Mouse (Mus musculus) CH12.LX (cell line): Measurements from ENCODE around the gene Ubxn10. TPM values are rescaled to one million over a fixed set of nuclear protein-coding genes. Genes with fewer than 3 reads are reported as not detected.

ENCODE experiments used
- DNase-seq: peaks from one replicate; pipeline ENCODE4 v3.0.0-alpha.2; 2013; ENCODE audit errors: extremely low read depth
- H3K27ac ChIP-seq: 2 replicates; pipeline ENCODE4 v1.5.1; 2012; ENCODE audit warnings: low read depth, mild to moderate bottlenecking, control low read depth, moderate library complexity; ENCODE audit not compliant: insufficient read depth
- H3K27me3 ChIP-seq: replicated peaks from 2 replicates; pipeline ENCODE3; 2012; ENCODE audit warnings: inconsistent platforms
- H3K36me3 ChIP-seq, 2 experiments: replicated peaks in 1 of 2; 2 replicates each; pipeline versions ENCODE3 to v1.6.1; 2012; ENCODE audit warnings: inconsistent platforms in 1 of 2, low read length in 1 of 2, mild to moderate bottlenecking in 1 of 2, mixed read lengths in 1 of 2, moderate library complexity in 1 of 2; ENCODE audit not compliant: control insufficient read depth in 1 of 2, insufficient read depth in 1 of 2
- H3K4me1 ChIP-seq, 2 experiments: 2 replicates each; pipeline ENCODE4 v1.6.1; 2012; ENCODE audit warnings: inconsistent platforms in 1 of 2, moderate library complexity in 1 of 2; ENCODE audit not compliant: insufficient read depth in 2 of 2, control insufficient read depth in 1 of 2
- H3K4me2 ChIP-seq: 2 replicates; pipeline ENCODE4 v1.6.1; 2012; ENCODE audit warnings: low read depth, mild to moderate bottlenecking, control low read depth; ENCODE audit not compliant: poor library complexity, insufficient read depth, severe bottlenecking
- H3K4me3 ChIP-seq, 3 experiments: fragments of 150-350 bp in 1 of 3; sonication (generic) in 1 of 3; replicated peaks in 1 of 3; 2 replicates each; pipeline versions ENCODE3 to v1.5.1; 2011 to 2012; ENCODE audit warnings: low read depth in 2 of 3, low read length in 2 of 3, mild to moderate bottlenecking in 2 of 3, moderate library complexity in 2 of 3, control low read depth in 1 of 3, improper control_type of control experiment in 1 of 3, inconsistent platforms in 1 of 3, mixed read lengths in 1 of 3; ENCODE audit not compliant: poor library complexity in 1 of 3
- H3K79me2 ChIP-seq: replicated peaks from 2 replicates; pipeline ENCODE4 v1.6.1; 2012; ENCODE audit warnings: mild to moderate bottlenecking, moderate library complexity; ENCODE audit not compliant: control insufficient read depth, poor library complexity, insufficient read depth, severe bottlenecking; ENCODE audit errors: extremely low read depth
- H3K9ac ChIP-seq: 2 replicates; pipeline ENCODE4 v1.6.1; 2012; ENCODE audit warnings: low read depth, mild to moderate bottlenecking, control low read depth, moderate library complexity; ENCODE audit not compliant: insufficient read depth
- H3K9me3 ChIP-seq: replicated peaks from 2 replicates; pipeline ENCODE3; 2012; ENCODE audit warnings: low read length, inconsistent platforms, mixed read lengths
- BHLHE40 ChIP-seq: IDR thresholded peaks from 2 replicates; pipeline ENCODE4 v1.6.1; 2011; ENCODE audit warnings: mild to moderate bottlenecking, low read depth, low read length, improper control_type of control experiment
- CHD2 ChIP-seq: IDR thresholded peaks from 2 replicates; pipeline ENCODE4 v1.6.1; 2011; ENCODE audit warnings: low read length, improper control_type of control experiment
- CTCF ChIP-seq, 2 experiments: IDR thresholded peaks in 1 of 2; conservative IDR thresholded peaks in 1 of 2; 2 replicates each; pipeline ENCODE4 v1.5.1; 2011 to 2012; ENCODE audit warnings: low read depth in 2 of 2, low read length in 2 of 2, improper control_type of control experiment in 1 of 2, inconsistent platforms in 1 of 2, mild to moderate bottlenecking in 1 of 2, moderate library complexity in 1 of 2
- E2F4 ChIP-seq: IDR thresholded peaks from 2 replicates; pipeline ENCODE4 v1.6.1; 2011; ENCODE audit warnings: low read depth, low read length, improper control_type of control experiment; ENCODE audit not compliant: insufficient replicate concordance
- EP300 ChIP-seq: IDR thresholded peaks from 2 replicates; pipeline ENCODE4 v1.6.1; 2011; ENCODE audit warnings: low read length, improper control_type of control experiment
- GABPA ChIP-seq: IDR thresholded peaks from 2 replicates; pipeline ENCODE4 v1.6.1; 2012; ENCODE audit warnings: low read depth, low read length, improper control_type of control experiment, inconsistent platforms; ENCODE audit not compliant: insufficient replicate concordance
- HCFC1 ChIP-seq: IDR thresholded peaks from 2 replicates; pipeline ENCODE4 v1.6.1; 2012; ENCODE audit warnings: low read depth, mild to moderate bottlenecking, inconsistent platforms, low read length, improper control_type of control experiment
- JUN ChIP-seq: IDR thresholded peaks from 2 replicates; pipeline ENCODE4 v1.6.1; 2011; ENCODE audit warnings: low read depth, mild to moderate bottlenecking, low read length, improper control_type of control experiment, moderate library complexity; ENCODE audit not compliant: insufficient read depth
- MAFK ChIP-seq: IDR thresholded peaks from 2 replicates; pipeline ENCODE4 v1.6.1; 2011; ENCODE audit warnings: low read length, improper control_type of control experiment; ENCODE audit not compliant: insufficient replicate concordance
- MAX ChIP-seq: IDR thresholded peaks from 2 replicates; pipeline ENCODE4 v1.6.1; 2011; ENCODE audit warnings: low read length, improper control_type of control experiment
- MAZ ChIP-seq: IDR thresholded peaks from 2 replicates; pipeline ENCODE4 v1.6.1; 2012; ENCODE audit warnings: low read depth, mild to moderate bottlenecking, inconsistent platforms, low read length, improper control_type of control experiment, moderate library complexity
- MEF2A ChIP-seq: IDR thresholded peaks from 2 replicates; pipeline ENCODE4 v1.6.1; 2014; ENCODE audit warnings: low read depth, mild to moderate bottlenecking, inconsistent platforms, low read length, improper control_type of control experiment, borderline replicate concordance
- MYC ChIP-seq: IDR thresholded peaks from 2 replicates; pipeline ENCODE4 v1.6.1; 2011; ENCODE audit warnings: low read depth, mild to moderate bottlenecking, improper control_type of control experiment, low read length
- NRF1 ChIP-seq: IDR thresholded peaks from 2 replicates; pipeline ENCODE4 v1.6.1; 2014; ENCODE audit warnings: low read depth, mild to moderate bottlenecking, inconsistent platforms, low read length, improper control_type of control experiment, moderate library complexity
- PAX5 ChIP-seq: IDR thresholded peaks from 2 replicates; pipeline ENCODE4 v1.6.1; 2012; ENCODE audit warnings: low read length, inconsistent platforms, mixed read lengths
- POLR2A ChIP-seq: IDR thresholded peaks from 2 replicates; pipeline ENCODE4 v1.6.1; 2011; ENCODE audit warnings: low read depth, mild to moderate bottlenecking, improper control_type of control experiment, low read length
- TCF12 ChIP-seq: IDR thresholded peaks from 2 replicates; pipeline ENCODE4 v1.6.1; 2014; ENCODE audit warnings: low read depth, mild to moderate bottlenecking, inconsistent platforms, low read length, improper control_type of control experiment
- ZC3H11A ChIP-seq: IDR thresholded peaks from 2 replicates; pipeline ENCODE4 v1.6.1; 2012; ENCODE audit warnings: low read depth, mild to moderate bottlenecking, inconsistent platforms, low read length, improper control_type of control experiment
- ZKSCAN1 ChIP-seq: IDR thresholded peaks from 2 replicates; pipeline ENCODE4 v1.6.1; 2012; ENCODE audit warnings: low read depth, inconsistent platforms, low read length, improper control_type of control experiment, borderline replicate concordance
- ZNF384 ChIP-seq: IDR thresholded peaks from 2 replicates; pipeline ENCODE4 v1.6.1; 2012; ENCODE audit warnings: low read depth, low read length, improper control_type of control experiment, inconsistent platforms
- dilution Hi-C: fragments of 300-500 bp; cut with MboI; formaldehyde crosslinking; loops from 2 replicates; pipeline ENCODE4 v1.14.3; 2020; ENCODE audit warnings: low sequenced_read_pairs; ENCODE audit not compliant: extremely low pct_unique_long_range_greater_than_20kb, extremely low pct_ligation_motif_present
- in situ Hi-C: fragments of 300-500 bp; cut with MboI; formaldehyde crosslinking; loops from 3 replicates; pipeline ENCODE4 v1.14.3; 2019; ENCODE audit warnings: low sequenced_read_pairs, low pct_ligation_motif_present, low pct_unique_long_range_greater_than_20kb, mixed read lengths
- polyA plus RNA-seq: library from polyadenylated mRNA; unstranded; fragments of >175 nt; gene quantifications from 2 replicates; pipeline ENCODE4 v1.2.1, GENCODE M21; 2012; ENCODE audit warnings: low read depth; ENCODE audit not compliant: insufficient read length
- total RNA-seq, 2 experiments: library from RNA; depleted of rRNA; stranded (reverse); fragments of 300-350 nt in 1 of 2; fragments of >200 nt in 1 of 2; gene quantifications; 2 replicates each; pipeline ENCODE4 v1.2.3; 2012 to 2014

The Ubxn10 gene
- not detected in 2 replicates for total RNA-seq (2012; rRNA removed)
- total RNA-seq (2014; rRNA removed) = not detected in 2 replicates
- not detected in 2 replicates for polyA plus RNA-seq

DNA sequence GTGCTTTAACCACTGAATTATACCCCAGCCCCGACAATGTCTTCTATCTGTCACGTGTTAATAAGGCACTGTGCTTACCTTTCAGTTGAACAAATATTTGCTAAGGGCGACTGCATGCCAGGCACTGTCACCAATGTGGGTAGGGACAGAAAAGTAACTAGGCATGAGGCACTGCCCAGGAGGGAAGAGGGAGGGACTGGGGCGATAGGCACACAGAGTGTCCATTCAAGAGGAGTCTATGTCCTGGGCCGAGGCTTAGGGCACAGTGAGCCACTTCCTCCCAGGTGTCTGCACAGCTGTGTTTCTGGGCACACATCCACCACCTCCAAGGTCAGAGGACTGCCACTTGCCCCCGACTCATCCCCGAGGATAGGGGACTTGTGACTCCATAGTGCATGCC lies at the start of gene Ubxn10:
Gene Ubxn10 (minus strand): TSS at position 137 of the 400 bp plus-strand sequence.
- H3K27ac ChIP-seq = no peak within 1 kb of the TSS
- in situ Hi-C loops (no loop called here), dilution Hi-C loops (no loop called here)
- TF ChIP-seq E2F4 = no peak
- no peak for TF ChIP-seq MEF2A
- no peak for TF ChIP-seq CHD2
- no peak for TF ChIP-seq CTCF (conservative IDR thresholded peaks at IDR 0.05 in 1 of 2, IDR thresholded peaks at IDR 0.05 in 1 of 2; ENCODE audit: low read depth in 2 of 2, low read length in 2 of 2)
- TF ChIP-seq PAX5 = no peak
- no peak for TF ChIP-seq ZNF384
- no peak for TF ChIP-seq TCF12
- TF ChIP-seq GABPA = no peak
- TF ChIP-seq JUN = no peak
- TF ChIP-seq MAFK = no peak
- no peak for TF ChIP-seq MAX
- TF ChIP-seq BHLHE40 = no peak
- TF ChIP-seq NRF1 = no peak
- no peak for TF ChIP-seq POLR2A
- no peak for TF ChIP-seq MAZ
- no peak for TF ChIP-seq HCFC1
- TF ChIP-seq ZKSCAN1 = no peak
- TF ChIP-seq EP300 = no peak
- TF ChIP-seq ZC3H11A = no peak
- no peak within 1 kb of the TSS for H3K4me3 ChIP-seq
- peaks cover 96% of the 10 kb centered on the region for H3K27me3 ChIP-seq
- peaks cover 14% of the 10 kb centered on the region for H3K9me3 ChIP-seq
- H3K4me1 ChIP-seq = no peaks in the 10 kb centered on the region
- no peak within 1 kb of the TSS for H3K4me2 ChIP-seq
- no peak within 1 kb of the TSS for H3K9ac ChIP-seq
- DNase-seq = no peak
- no peaks in the 10 kb centered on the region for H3K79me2 ChIP-seq
- no peaks in the 10 kb centered on the region for H3K36me3 ChIP-seq

DNA sequence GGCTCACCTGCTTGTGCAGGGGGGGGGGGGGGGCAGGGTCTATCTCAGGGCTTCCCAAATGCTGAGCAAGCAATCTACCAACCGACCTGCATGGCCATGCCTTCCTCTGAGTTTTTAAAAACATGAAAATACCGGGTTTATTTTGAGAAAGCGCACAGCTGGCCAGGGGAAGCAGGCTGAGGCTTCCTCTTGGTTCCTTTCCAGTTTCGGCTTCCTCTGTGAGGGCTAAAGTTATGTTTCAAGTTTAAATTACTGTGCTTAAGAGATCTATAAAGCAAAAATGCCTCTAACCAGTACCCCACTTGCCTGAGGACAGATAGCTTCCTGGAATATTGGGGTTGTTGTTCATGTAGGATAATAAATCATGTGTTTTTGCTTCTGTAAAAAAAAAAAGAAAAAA lies 49.2 kb upstream of the Ubxn10 start:
- no peaks in the 10 kb centered on the region for H3K36me3 ChIP-seq
- H3K27me3 ChIP-seq = peaks cover 74% of the 10 kb centered on the region
- no peak overlapping the region for H3K4me2 ChIP-seq
- H3K4me3 ChIP-seq = no peak overlapping the region
- no peak overlapping the region for H3K9ac ChIP-seq
- dilution Hi-C loops = no loop called here
- H3K9me3 ChIP-seq = no peaks in the 10 kb centered on the region
- 0 out of 4 replicates have a peak, but pooled peaks cover 0 to 3% of the 10 kb centered on the region in 2 experiments for H3K4me1 ChIP-seq
- no peak overlapping the region for H3K27ac ChIP-seq
- no peaks in the 10 kb centered on the region for H3K79me2 ChIP-seq
- DNase-seq = no peak
- peak; percentile 21; the same call in 1 of the 2 replicates for TF ChIP-seq MAFK
- TF ChIP-seq MYC = no peak
- TF ChIP-seq, all 38 proteins: peak for 1
- in situ Hi-C loops = loop anchor here (5.0 kb wide), 1 partner anchor 39 kb away; no protein-coding TSS in a partner anchor
